Mouse (Mus musculus) megakaryocyte-erythroid progenitor cell, adult 5-6 weeks (primary cell): Measurements from ENCODE around the gene Zc3hav1. TPM values are rescaled to one million over a fixed set of nuclear protein-coding genes. Genes with fewer than 3 reads are reported as not detected.

Experiments used
- ATAC-seq: replicated peaks from 2 replicates; pipeline ENCODE4 v1.8.0; 2016; ENCODE audit warnings: mild to moderate bottlenecking, inconsistent platforms; ENCODE audit not compliant: severe bottlenecking, poor library complexity, low FRiP score, low TSS enrichment
- total RNA-seq, 2 experiments: library from RNA; stranded (forward) in 1 of 2; stranded (reverse) in 1 of 2; fragments of 200-1000, 215-1000 nt in 1 of 2; fragments of >200 nt in 1 of 2; fragmentation: Nextera tagmentation in 1 of 2; gene quantifications; 2 replicates each; pipeline ENCODE4 v1.2.3; 2014 to 2017

The Zc3hav1 gene
- total RNA-seq, 2 experiments from 2014 or later: 64.0 to 71.4 TPM

DNA sequence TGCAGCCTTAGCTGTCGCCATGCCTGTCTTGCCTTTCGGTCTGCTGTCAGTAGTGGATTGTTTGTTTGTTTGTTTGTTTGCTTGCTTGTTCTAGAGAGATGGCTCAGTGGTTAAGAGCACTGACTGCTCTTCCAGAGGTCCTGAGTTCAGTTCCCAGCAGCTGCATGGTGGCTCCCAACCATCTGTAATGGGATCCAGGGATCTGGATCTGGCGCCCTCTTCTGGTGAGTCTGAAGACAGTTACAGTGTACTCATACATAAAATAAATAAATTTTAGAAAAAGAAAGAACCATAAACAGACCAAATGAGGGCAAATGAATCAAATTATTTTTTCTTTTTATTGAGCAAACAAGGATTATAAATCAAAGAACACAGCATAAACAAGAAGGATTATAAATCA lies 49.4 kb downstream of the Zc3hav1 start:
- no peak for ATAC-seq

DNA sequence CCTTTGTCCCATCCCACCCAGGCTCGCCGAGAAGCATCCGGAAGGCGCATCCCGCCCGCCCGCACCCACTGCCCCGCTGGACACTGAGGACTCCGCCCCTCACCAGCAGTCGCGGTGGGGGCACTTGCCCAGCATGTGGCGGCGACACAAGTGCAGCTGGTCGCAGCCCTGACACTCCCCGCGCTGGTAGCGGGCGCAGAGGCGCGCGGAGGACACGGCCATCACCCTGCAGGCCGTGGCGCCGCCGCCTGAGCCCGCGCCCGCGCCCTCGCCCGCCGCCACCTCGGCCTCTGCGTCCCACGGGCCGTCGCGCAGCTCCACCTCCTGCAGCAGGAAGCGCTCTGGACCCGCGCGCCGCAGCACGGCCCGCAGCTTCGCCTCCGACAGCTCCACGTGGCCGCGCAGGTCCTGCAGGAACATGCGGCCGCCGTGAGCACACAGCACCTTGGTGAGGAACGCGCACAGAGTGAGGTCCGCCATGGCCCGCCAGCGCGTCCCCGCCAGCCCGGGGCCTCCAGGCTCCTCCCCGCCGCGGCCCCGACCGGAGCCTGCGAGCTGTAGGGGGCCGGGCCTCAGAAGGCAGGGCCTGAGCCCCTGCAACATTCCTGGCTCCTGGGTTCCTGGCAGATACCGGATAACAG lies 55.5 kb downstream of the Zc3hav1 start, which contains the start of gene Zc3hav1l:
TSS of gene Zc3hav1l (minus strand) at position 499 of the 641 bp plus-strand sequence.
- peak; percentile 86 for ATAC-seq

DNA sequence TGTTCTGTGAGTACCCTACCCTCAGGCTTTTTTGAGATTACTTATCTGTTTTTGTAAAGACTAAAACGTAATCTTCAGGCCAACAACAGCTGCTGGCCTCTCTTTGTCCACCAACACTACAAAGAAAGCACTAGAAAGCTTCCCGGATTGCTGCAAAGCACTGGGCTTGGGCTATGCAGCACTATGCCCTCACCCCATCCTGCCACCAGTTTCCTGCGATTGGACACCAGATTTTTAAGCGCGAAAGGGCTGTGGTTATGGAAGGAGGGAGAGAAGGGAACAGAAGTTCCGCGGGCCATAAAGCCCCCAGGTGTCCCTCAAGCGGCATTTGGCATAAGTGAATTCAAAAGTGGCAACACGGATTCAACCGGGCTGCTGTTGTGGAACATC lies 56.2 kb downstream of the Zc3hav1 start:
- ATAC-seq: peak; percentile 43

- ATAC-seq: no peak
Observed at GRCm38 (mm10) chr6:38297580-38298245, 56.7 kb downstream of the Zc3hav1 start.

GRCm38 (mm10) chr6:38293708-38294107 lies 60.7 kb downstream of the Zc3hav1 start:
- no peak for ATAC-seq

GRCm38 (mm10) chr6:38292871-38293646 lies 61.3 kb downstream of the Zc3hav1 start:
- ATAC-seq: no peak

DNA sequence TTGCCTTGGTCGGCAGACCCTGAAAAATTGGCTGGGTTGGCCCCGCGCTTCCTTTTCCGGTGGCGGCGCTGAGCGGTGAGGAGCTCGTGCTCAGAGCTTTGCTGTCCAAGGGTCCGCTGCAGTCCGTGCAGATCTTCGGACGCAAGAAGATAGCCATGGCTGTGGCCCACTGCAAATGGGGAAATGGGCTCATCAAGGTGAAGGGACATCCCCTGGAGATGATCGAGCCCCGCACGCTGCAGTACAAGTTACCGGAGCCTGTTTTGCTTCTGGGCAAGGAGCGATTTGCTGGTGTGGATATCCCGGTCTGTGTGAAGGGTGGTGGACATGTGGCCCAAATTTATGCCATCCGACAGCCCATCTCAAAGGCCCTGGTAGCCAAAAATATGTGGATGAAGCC lies 70.0 kb downstream of the Zc3hav1 start:
- ATAC-seq: no peak

GRCm38 (mm10) chr6:38264466-38264865 lies 89.9 kb downstream of the Zc3hav1 start:
- ATAC-seq: no peak

DNA sequence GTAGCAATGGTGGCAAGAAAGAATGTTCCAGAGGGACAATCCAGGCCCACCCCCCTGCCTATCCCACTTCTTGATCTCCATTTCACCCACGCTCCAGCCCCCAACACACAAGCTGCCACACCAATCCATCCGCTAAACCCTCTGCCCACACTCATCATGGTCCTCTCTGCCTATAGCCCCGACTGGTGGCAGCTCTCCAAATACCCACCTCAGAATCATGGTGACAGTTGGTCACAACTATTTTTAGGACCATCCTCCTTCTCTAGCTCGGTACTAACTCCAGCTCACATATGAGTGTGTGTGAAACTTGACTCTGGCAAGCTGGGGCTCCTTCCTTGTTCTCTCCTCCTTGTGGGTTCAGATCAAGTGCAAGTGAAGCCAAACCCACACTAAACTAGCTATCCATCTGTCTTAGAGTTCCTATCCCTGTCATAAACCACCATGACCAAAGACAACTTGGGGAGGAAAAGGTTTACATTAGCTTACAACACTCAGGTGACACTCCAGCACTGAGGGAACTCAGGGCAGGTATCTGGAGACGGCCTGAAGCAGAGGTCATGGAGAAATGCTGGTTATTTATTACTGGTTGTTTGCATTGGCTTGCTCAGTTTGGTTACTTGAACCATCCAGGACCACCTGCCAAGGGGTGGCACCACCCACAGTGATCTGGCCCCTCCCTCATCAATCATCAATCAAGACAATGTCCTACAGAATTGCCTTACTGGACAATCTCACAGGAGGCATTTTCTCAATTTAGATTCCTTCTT lies 90.8 kb downstream of the Zc3hav1 start:
- no peak for ATAC-seq

GRCm38 (mm10) chr6:38261877-38262276 lies 92.5 kb downstream of the Zc3hav1 start:
- no peak for ATAC-seq

GRCm38 (mm10) chr6:38257506-38257905 lies 96.9 kb downstream of the Zc3hav1 start:
- ATAC-seq: no peak

DNA sequence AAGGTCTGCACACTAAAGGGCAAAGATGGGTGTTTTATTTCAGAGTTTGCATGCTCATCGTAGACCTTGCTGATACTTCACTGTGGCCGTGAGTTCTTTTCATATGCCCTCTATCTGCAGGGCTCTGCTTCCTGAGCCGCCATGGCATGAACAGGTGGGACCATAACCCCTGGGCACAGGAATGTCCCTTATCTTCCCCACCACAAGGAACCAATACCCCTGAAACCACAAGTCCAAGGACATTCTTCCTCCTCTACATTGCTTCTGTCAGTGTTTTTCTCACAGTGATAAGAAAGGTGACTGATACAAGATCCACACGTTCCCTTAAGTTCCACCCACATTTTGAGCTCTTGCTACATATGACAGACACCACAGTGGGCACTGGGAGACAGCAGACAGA lies 97.6 kb downstream of the Zc3hav1 start:
- ATAC-seq: no peak; the same call in 1 of the 2 replicates

DNA sequence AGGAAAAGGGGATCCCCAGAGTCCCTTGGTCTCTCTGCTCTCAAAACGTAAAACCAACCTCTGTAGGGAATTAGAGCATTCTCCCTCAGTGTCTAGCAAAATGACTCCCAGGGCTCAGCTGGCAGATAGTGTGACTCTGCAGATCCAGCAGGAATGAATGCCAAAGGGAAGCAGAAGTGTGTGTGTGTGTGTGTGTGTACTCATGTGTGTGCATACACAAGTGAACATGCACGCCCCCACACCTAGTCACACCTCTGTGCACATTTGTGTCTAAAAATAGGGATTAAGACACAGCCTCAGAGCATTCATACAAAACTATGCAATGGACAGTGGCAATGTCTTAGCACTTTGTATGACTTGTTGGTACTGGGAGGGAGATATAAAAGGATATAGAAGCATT lies 98.6 kb downstream of the Zc3hav1 start:
- ATAC-seq: no peak

Other genes with a start within 250 kb of the Zc3hav1 start
- gene Tmem213, start 245.3 kb downstream of the Zc3hav1 start, total RNA-seq (2014; fragmentation: Nextera tagmentation): not detected in 2 replicates
- gene Tmem213, start 245.3 kb downstream of the Zc3hav1 start, total RNA-seq (2017): not detected in 2 replicates
- 0.46 and 0.79 TPM in 2 replicates for gene Atp6v0a4, start 230.0 kb downstream of the Zc3hav1 start, total RNA-seq (2014; fragmentation: Nextera tagmentation)
- gene Atp6v0a4, start 230.0 kb downstream of the Zc3hav1 start, total RNA-seq (2017): 2.5 TPM in 1 of 2 replicates, not detected in the other
- 0.72 and 3.0 TPM in 2 replicates for gene D630045J12Rik, start 100.6 kb downstream of the Zc3hav1 start, total RNA-seq (2014; fragmentation: Nextera tagmentation)
- gene D630045J12Rik, start 100.6 kb downstream of the Zc3hav1 start, total RNA-seq (2017): 0.09 and 0.19 TPM in 2 replicates
- gene Zc3hav1l, start 55.3 kb downstream of the Zc3hav1 start, total RNA-seq (2014; fragmentation: Nextera tagmentation): 6.9 and 7.3 TPM in 2 replicates
- gene Zc3hav1l, start 55.3 kb downstream of the Zc3hav1 start, total RNA-seq (2017): 2.9 and 4.3 TPM in 2 replicates
- 0.74 and 1.4 TPM in 2 replicates for gene Ttc26, start 26.9 kb upstream of the Zc3hav1 start, total RNA-seq (2014; fragmentation: Nextera tagmentation)
- 1.2 and 1.5 TPM in 2 replicates for gene Ttc26, start 26.9 kb upstream of the Zc3hav1 start, total RNA-seq (2017)
- gene Ubn2, start 79.3 kb upstream of the Zc3hav1 start, total RNA-seq (2014; fragmentation: Nextera tagmentation): 57.8 and 58.2 TPM in 2 replicates
- 15.6 and 26.8 TPM in 2 replicates for gene Ubn2, start 79.3 kb upstream of the Zc3hav1 start, total RNA-seq (2017)
- gene Fmc1, start 178.9 kb upstream of the Zc3hav1 start, total RNA-seq (2014; fragmentation: Nextera tagmentation): 113 and 175 TPM in 2 replicates
- gene Fmc1, start 178.9 kb upstream of the Zc3hav1 start, total RNA-seq (2017): 34.6 and 43.6 TPM in 2 replicates
- gene Luc7l2, start 196.7 kb upstream of the Zc3hav1 start, total RNA-seq (2014; fragmentation: Nextera tagmentation): 203 and 217 TPM in 2 replicates
- gene Luc7l2, start 196.7 kb upstream of the Zc3hav1 start, total RNA-seq (2017): 248 and 278 TPM in 2 replicates